Mouse (Mus musculus) heart, adult 8-10 months (tissue): ENCODE measurements around the gene Dlx5. TPM values are rescaled to one million over a fixed set of nuclear protein-coding genes. Genes with fewer than 3 reads are reported as not detected.
A peak's percentile ranks its signal among the peaks of the same experiment; 100 is the strongest.

ENCODE experiments used
- DNase-seq: peaks from one replicate; pipeline ENCODE4 v3.0.0; 2022; ENCODE audit warnings: low spot score
- total RNA-seq, 4 experiments: library from RNA; stranded (reverse); gene quantifications; 2 replicates each; pipeline ENCODE4 v1.2.4; 2022

Dlx5 gene
- under 1 TPM; 0.22 to 0.84 (median 0.31) TPM for total RNA-seq

- no peak for DNase-seq
These were observed at the start of gene Dlx5 for GRCm38 (mm10) chr6:6881638-6882190. TSS of gene Dlx5 (minus strand) at chr6:6882085.

- DNase-seq = no peak
These were observed 49.6 kb upstream of the Dlx5 start for GRCm38 (mm10) chr6:6931507-6931906.

GRCm38 (mm10) chr6:6930831-6931230 is 48.9 kb upstream of the Dlx5 start:
- no peak for DNase-seq

GRCm38 (mm10) chr6:6925264-6925663 is 43.4 kb upstream of the Dlx5 start:
- DNase-seq = no peak

GRCm38 (mm10) chr6:6917334-6917733 is 35.4 kb upstream of the Dlx5 start:
- DNase-seq = no peak

GRCm38 (mm10) chr6:6915526-6915915 is 33.6 kb upstream of the Dlx5 start:
- DNase-seq = no peak

GRCm38 (mm10) chr6:6914849-6915525 is 33.1 kb upstream of the Dlx5 start:
- peak; percentile 49 for DNase-seq

GRCm38 (mm10) chr6:6914304-6914703 is 32.4 kb upstream of the Dlx5 start:
- no peak for DNase-seq

- DNase-seq = peak; percentile 87
These were observed 27.7 kb upstream of the Dlx5 start for GRCm38 (mm10) chr6:6909586-6909985.

GRCm38 (mm10) chr6:6890047-6890446 is 8.2 kb upstream of the Dlx5 start:
- DNase-seq = no peak

- DNase-seq = no peak
These were observed 4.3 kb upstream of the Dlx5 start for GRCm38 (mm10) chr6:6886225-6886624.

GRCm38 (mm10) chr6:6884897-6885296 is 3.0 kb upstream of the Dlx5 start:
- DNase-seq = no peak

- DNase-seq = no peak
These were observed 447 bp upstream of the Dlx5 start for GRCm38 (mm10) chr6:6882266-6882797.

- no peak for DNase-seq
These were observed 709 bp downstream of the Dlx5 start for GRCm38 (mm10) chr6:6881115-6881637.

- DNase-seq = no peak
These were observed 1.3 kb downstream of the Dlx5 start for GRCm38 (mm10) chr6:6880361-6881114.

GRCm38 (mm10) chr6:6879371-6880325 is 2.2 kb downstream of the Dlx5 start:
- no peak for DNase-seq

GRCm38 (mm10) chr6:6878841-6879291 is 3.0 kb downstream of the Dlx5 start:
- DNase-seq = no peak

- no peak for DNase-seq
These were observed 3.7 kb downstream of the Dlx5 start for GRCm38 (mm10) chr6:6877981-6878840.

GRCm38 (mm10) chr6:6877346-6877910 is 4.5 kb downstream of the Dlx5 start:
- no peak for DNase-seq

- DNase-seq = no peak
These were observed 5.2 kb downstream of the Dlx5 start for GRCm38 (mm10) chr6:6876731-6877130.
